Mouse (Mus musculus): ENCODE results near the gene Cntf.

Gene Cntf

GRCm38 (mm10) chr19:12765308-12765707 is at the start of gene Cntf:
Gene Cntf (minus strand): TSS chr19:12765632.
- no peak for DNase-seq (ENCODE audit: low spot score)

DNA sequence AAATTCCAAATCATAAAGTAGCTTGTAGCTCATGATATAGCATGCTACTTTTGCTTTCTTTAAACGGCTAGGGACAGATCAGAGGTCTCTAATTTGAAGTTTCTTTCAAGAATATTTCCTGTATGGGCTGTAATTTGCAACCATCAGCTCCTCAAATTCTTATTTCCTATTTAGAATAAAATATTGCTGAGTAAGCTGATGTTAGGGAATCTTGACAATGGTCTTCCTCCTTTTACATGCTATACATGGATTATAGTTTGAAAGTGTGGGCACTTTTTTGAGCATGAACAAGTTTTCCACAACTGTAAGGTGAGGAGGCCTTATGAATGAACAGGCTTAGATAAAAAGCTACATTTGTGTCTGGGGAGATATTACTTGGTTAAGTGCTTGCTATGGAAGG is 48.5 kb upstream of the Cntf start:
- no peak for DNase-seq (ENCODE audit: low spot score)

DNA sequence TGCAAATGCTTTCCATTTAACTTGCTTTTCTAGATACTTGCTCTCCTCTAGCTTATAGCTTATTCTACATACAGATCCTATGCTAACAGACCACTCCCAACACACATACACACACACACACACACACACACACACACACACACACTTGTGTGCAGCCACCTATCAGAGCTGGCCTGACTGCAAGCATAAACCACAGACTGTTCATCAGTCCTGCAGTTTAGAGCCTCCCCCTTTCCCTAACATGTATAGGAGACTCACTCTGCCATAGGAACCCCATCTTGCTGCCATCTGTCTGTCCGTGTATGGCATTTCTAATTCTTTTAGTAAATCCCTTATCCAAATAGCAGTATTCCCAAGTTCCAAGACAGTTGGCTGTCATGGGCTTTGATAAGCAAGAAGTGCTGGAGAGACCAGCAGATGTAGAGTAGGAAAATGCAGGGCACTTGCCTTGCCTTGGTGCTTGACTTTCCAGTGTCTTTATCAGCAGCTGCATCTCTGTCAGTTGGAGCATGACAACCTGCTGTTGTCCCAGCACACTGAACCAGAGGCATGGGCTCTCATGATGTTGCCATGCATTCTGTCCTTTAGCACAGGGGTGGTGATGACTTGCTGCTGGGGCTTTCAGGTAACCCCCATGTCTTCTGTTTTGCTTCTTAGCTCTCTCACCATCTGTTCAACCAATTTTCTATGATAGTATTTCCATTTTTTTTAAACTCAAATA is 47.4 kb upstream of the Cntf start:
- no peak for DNase-seq (ENCODE audit: low spot score)

GRCm38 (mm10) chr19:12806214-12806613 is 40.8 kb upstream of the Cntf start:
- no peak for DNase-seq (ENCODE audit: low spot score)

DNA sequence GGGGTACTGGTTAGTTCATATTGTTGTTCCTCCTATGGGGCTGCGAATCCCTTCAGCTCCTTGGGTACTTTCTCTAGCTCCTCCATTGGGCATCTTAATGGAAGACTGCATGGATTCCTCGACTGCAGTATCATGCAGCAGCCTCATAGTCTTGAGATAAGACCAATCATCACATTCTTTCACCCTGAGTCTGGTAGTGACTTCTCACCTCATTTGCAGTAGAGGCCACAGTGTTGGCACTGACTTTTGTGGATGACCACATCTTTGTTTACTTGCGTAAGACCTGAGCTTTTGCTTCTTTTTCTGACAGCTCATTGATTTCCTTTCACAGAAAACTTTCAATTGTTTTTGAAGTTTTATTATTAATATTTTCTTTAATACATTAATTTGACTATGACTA is 40.3 kb upstream of the Cntf start:
- DNase-seq (ENCODE audit: low spot score) = no peak

- no peak for DNase-seq (ENCODE audit: low spot score)
These were observed 38.8 kb upstream of the Cntf start for GRCm38 (mm10) chr19:12804237-12804636.

- DNase-seq (ENCODE audit: low spot score) = no peak
These were observed 37.4 kb upstream of the Cntf start for GRCm38 (mm10) chr19:12802830-12803229.

DNA sequence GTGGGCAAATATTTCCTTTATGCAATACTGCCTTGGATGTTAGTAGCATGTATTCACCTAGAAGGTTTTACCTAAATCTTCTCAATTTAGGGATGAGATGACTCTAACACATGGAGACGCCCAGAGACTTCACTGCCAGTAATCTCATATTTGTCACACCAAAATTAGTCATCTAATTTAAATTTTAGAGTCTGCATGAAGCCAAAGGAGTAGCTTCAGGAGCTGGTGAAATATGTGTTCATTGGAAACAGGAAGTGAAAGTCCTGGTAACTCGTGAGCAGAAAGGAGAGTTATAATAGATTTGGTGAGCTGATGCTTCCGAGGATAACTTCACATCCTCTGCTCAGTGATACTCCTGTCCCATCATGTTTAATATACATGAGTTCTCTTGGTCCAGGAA is 35.6 kb upstream of the Cntf start:
- no peak for DNase-seq (ENCODE audit: low spot score)

- no peak for DNase-seq (ENCODE audit: low spot score)
These were observed 35.2 kb upstream of the Cntf start for GRCm38 (mm10) chr19:12800621-12801020.

DNA sequence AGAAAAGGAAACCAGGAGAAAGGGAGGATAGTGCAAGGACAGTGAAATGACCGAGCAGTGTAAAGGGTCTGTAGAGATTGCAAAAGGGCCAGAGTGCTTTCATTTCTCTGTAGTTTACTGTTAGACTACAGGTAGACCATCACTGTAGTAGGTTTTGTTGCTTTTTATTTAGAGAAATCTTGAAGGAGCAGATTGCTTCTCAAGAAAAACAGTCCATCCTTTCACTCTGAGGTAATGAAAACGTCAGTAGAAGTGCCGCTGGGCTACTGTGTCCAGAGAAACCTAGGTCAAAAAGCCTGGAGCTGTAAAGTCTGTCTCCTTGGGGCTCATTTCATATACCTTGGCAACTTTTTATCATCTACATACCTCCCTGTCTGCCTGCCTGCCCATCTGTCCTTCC is 33.6 kb upstream of the Cntf start:
- no peak for DNase-seq (ENCODE audit: low spot score)

DNA sequence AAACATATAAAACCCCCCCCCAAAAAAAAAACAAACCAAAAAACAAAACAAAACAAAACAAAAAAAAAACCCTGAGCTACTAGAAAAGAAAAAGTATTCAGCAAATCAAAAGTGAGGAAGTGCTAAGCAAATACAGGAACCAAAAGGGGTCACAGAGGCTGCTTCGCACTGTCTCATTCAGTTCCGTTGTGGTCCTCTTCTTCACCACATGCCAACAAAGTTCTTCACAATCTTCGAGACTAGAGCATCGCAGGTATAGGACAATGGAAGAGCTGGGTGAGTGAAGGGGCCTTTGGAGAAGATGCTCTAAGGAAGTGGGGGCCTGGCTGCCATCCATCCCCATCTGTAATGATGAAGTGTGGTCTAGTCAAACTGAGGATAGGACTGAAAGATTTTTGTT is 33.0 kb upstream of the Cntf start:
- no peak for DNase-seq (ENCODE audit: low spot score)

- DNase-seq (ENCODE audit: low spot score) = no peak
These were observed 31.6 kb upstream of the Cntf start for GRCm38 (mm10) chr19:12797071-12797470.

GRCm38 (mm10) chr19:12796328-12796931 is 31.0 kb upstream of the Cntf start:
- peak; percentile 64 for DNase-seq (ENCODE audit: low spot score)

DNA sequence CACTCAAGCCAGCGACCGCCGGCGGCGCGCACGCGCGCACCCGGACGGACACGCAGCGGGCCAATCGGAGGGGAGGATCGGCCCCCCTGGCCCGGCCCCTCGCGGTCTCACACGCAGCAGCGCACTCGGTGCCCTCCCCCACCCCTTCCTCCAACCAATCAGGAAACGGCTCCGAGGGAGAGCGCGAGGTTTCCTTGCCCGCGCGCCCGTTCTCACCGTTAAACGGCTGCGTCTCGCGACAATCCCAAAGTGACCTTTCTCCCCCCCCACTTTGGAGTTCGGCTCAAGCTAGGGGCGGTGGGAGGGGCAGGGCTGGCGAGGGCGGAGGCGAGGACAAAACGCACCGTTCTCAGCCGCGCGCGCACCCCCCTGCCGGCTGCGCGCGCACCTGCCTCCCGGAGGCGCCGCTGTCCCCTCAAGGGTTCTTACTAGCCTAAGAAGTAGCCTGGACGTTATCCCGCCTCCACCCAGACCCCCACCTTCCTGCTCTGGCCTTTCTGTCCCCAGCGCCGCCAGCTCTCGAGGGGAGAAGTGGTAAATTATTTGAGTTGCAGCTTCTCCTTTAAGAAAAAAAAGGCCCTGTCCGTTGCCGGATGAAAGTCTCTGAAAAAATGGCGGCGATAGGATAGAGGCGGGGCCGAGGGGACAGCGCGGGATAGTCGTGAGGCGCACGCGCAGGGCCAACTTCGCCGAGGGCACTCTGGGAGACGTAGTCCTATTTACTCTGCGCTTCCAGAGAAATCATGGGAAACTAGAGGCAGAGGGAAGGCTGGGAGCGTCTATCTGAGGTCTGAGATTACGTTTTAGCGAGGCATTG is 30.3 kb upstream of the Cntf start, which contains the start of the genes Zfp91 and Lpxn:
TSS of gene Zfp91 (minus strand) at position 616 of the 817 bp plus-strand sequence.
TSS of gene Lpxn (plus strand) at position 683 of the 817 bp plus-strand sequence.
- peak; percentile 98 for DNase-seq (ENCODE audit: low spot score)

DNA sequence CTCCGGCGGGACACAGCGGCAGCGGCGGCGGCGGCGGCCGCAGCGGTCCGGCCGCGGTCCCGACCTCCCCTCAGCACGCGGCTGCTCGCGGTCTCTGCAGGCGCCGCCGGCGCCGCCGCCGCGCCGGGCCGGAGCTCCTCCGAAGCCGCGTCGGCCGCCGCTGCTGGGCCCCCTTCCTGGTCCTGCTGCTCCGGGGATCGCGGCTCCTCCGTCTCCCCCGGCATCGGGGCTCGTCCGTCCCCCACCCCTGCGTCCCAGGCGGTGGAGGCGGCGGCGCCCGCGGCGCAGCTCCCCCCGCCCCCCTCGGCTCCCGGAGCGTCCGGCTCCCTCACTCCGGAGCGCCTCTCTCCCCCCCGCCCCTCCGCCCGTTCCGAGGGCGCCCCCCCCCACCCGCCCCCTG is 29.7 kb upstream of the Cntf start:
- no peak for DNase-seq (ENCODE audit: low spot score)

- peak; percentile 92 for DNase-seq (ENCODE audit: low spot score)
These were observed 28.9 kb upstream of the Cntf start for GRCm38 (mm10) chr19:12794056-12795044.

- DNase-seq (ENCODE audit: low spot score) = no peak
These were observed 26.9 kb upstream of the Cntf start for GRCm38 (mm10) chr19:12792374-12792773.

DNA sequence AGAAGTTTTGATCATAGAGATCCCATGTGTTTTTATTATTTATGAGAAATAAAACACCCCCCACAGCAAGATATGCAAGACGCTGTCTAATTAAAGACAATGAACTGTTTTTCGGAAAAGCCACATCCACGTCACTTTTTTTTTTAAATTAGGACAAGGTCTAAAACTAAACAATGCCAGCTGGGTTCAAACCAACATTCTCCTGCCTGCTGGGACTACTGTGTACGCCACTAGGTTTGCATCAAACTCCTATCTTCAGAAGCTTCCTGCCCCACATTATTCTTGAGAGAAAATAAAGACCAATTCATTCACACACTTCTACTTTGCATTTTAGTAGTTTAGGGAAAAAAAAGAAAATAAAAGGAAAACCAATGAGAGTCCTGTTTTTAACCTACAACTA is 22.3 kb upstream of the Cntf start:
- no peak for DNase-seq (ENCODE audit: low spot score)

DNA sequence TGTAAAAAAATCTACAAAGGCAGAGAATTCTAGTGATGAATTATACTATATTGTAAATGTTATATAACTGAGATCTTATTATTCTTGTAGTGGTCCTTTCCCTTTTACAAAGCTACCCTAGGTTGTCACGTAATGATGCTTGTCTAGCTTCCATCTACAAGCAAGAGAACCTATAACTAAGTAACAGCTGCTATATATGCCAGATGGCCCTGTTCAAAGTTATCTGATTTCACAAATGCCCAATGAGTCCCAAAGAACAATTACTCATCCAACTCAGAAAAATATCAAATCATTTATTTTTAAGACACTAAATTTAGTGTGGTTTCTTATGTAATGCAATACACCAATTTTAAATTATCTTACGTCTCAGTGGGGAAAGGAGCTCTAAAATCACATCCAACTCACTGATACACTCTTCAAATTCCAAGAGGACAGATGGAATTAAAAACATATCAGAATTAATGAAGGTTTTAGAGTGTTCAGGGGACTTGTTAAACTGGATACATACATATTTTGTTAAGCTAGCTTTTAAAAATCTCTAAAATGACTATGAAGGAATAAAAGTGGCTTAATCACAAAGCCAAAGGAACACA is 21.5 kb upstream of the Cntf start:
- no peak for DNase-seq (ENCODE audit: low spot score)

DNA sequence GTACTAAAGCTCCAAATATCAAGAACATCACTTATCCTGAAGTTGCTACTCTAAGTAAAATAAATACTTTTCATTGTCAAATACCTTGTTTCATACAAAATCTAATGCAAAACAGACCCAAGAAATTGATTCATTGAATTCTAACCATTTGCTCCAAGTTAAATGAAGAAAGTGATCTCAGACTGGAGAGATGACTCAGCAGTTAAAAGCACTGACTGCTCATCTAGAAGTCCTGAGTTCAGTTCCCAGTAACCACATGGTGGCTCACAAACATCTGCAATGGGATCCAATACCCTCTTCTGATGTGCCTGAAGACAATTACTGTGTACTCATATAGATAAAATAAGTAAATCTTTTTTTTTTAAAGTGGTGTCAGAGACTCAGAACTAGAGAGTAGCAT is 15.0 kb upstream of the Cntf start:
- no peak for DNase-seq (ENCODE audit: low spot score)

DNA sequence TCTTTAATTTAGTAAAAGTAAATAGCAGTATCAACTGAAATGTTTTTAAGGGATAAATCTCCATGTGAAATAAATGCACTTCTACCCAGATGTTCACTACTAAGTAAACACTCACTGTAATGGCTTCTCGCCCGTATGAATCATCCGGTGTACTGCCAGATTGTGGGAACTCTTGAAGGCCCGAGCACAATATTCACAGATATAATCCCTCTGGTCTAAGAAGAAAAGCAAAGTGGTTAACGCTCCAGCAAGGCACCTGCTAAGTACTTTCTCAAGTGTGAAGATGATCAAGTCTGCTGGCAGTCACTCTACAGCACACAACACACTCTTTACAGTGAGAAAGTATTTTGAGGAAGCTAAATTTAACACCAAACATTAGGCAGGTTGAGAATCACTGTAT is 5.5 kb upstream of the Cntf start:
- no peak for DNase-seq (ENCODE audit: low spot score)
